Mouse (Mus musculus): ENCODE results near the gene Veph1.
A peak's percentile ranks its signal among the peaks of the same experiment; 100 is the strongest.

The Veph1 gene

GRCm38 (mm10) chr3:66296545-66296944, at the start of gene Veph1:
Veph1 (minus strand) TSS chr3:66296837.
- no peak for DNase-seq (ENCODE audit: low read depth, low spot score)

GRCm38 (mm10) chr3:66340742-66341141, 44.1 kb upstream of the Veph1 start:
- DNase-seq (ENCODE audit: low read depth, low spot score): no peak

- no peak for DNase-seq (ENCODE audit: low read depth, low spot score)
Observed at GRCm38 (mm10) chr3:66332401-66332729, 35.7 kb upstream of the Veph1 start.

GRCm38 (mm10) chr3:66331592-66332400, 35.2 kb upstream of the Veph1 start:
- DNase-seq (ENCODE audit: low read depth, low spot score): peak; percentile 88

- no peak for DNase-seq (ENCODE audit: low read depth, low spot score)
Observed at GRCm38 (mm10) chr3:66330896-66331579, 34.4 kb upstream of the Veph1 start.

GRCm38 (mm10) chr3:66325962-66326834, 29.6 kb upstream of the Veph1 start:
- DNase-seq (ENCODE audit: low read depth, low spot score): peak; percentile 45

GRCm38 (mm10) chr3:66325486-66325951, 28.9 kb upstream of the Veph1 start:
- peak; percentile 47 for DNase-seq (ENCODE audit: low read depth, low spot score)

- no peak for DNase-seq (ENCODE audit: low read depth, low spot score)
Observed at GRCm38 (mm10) chr3:66314793-66315715, 18.4 kb upstream of the Veph1 start.

- DNase-seq (ENCODE audit: low read depth, low spot score): no peak
Observed at GRCm38 (mm10) chr3:66310586-66310985, 13.9 kb upstream of the Veph1 start.

- no peak for DNase-seq (ENCODE audit: low read depth, low spot score)
Observed at GRCm38 (mm10) chr3:66309531-66309930, 12.9 kb upstream of the Veph1 start.

- DNase-seq (ENCODE audit: low read depth, low spot score): peak; percentile 21
Observed at GRCm38 (mm10) chr3:66295236-66295635, 1.4 kb downstream of the Veph1 start.

- no peak for DNase-seq (ENCODE audit: low read depth, low spot score)
Observed at GRCm38 (mm10) chr3:66294729-66295128, 1.9 kb downstream of the Veph1 start.

- peak; percentile 82 for DNase-seq (ENCODE audit: low read depth, low spot score)
Observed at GRCm38 (mm10) chr3:66292356-66292946, 4.2 kb downstream of the Veph1 start.

GRCm38 (mm10) chr3:66263270-66263669, 33.4 kb downstream of the Veph1 start:
- no peak for DNase-seq (ENCODE audit: low read depth, low spot score)

GRCm38 (mm10) chr3:66262319-66262718, 34.3 kb downstream of the Veph1 start:
- DNase-seq (ENCODE audit: low read depth, low spot score): peak; percentile 50

GRCm38 (mm10) chr3:66254504-66255105, 42.0 kb downstream of the Veph1 start:
- no peak for DNase-seq (ENCODE audit: low read depth, low spot score)

GRCm38 (mm10) chr3:66251842-66252241, 44.8 kb downstream of the Veph1 start:
- no peak for DNase-seq (ENCODE audit: low read depth, low spot score)

GRCm38 (mm10) chr3:66240476-66240875, 56.2 kb downstream of the Veph1 start:
- DNase-seq (ENCODE audit: low read depth, low spot score): no peak

- peak; percentile 24 for DNase-seq (ENCODE audit: low read depth, low spot score)
Observed at GRCm38 (mm10) chr3:66236234-66236871, 60.3 kb downstream of the Veph1 start.

Data from mesoderm, embryonic 11.5 days (tissue).